Mouse (Mus musculus) frontal cortex, postnatal 14 days (tissue): ENCODE data around the gene Fgfr2.

Experiments
- DNase-seq, 2 experiments: peaks; one replicate each; pipeline ENCODE4 v3.0.0; 2022; ENCODE audit warnings: low spot score in 2 of 2

The Fgfr2 gene

DNA sequence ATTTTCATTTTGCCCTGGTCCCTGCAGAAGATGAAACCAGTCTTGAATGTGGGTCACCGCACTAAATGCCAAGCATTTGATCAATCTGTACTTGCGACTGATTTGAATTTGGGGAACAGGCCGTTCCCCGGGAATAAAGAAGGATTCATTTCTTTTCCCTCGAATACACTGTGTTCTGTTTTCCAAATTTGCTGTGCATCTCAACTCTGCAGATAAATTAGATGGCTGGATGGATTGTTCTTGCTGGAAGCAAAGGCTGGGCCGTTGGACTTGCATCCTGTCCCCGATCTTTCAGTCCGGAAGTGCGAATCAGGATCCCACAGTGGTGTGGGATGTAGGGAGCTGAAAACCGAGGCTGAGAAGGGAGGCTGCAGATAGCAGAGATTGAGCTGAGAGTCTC, 2169.8 kb downstream of the Fgfr2 start:
- DNase-seq = no peak

DNA sequence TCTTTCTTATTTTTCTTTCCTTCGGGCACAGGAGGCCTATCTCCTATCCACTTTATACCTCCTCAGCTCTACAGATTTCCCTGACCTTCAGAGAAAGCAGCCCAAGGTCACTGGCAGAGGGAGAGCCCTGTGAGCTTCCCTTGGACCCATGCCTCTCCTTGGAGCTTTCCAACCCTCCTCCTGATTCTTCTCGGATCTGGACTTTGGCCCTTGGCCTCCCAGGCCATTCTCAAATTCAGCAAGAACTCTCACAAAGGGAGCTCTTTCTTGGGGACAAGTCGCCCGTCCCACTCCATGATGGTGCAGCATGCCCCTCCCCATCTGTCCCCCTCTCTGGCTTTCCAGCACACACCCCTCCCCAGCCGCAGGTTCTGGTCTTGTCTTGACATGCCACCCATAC, 2172.1 kb downstream of the Fgfr2 start:
- DNase-seq = no peak

DNA sequence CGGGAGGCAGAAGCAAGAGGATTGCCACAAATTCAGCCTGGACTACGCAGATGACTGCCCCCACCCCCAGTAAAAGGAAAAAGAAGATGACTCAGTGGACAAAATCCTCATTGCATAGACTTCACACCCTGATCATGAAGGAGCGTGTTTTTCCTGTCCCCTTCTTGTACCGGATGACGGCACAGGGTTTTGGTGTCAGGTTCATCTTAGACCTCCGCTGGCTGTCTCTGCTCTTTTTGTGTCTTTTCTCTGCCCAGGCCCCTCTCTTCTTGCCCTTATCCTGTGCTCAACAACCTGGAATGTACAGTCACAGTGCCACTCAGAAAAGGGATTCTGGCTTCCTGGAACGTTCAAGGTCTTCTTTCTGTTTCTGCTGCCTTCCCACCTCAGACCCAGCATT, 2172.7 kb downstream of the Fgfr2 start:
- no peak for DNase-seq

DNA sequence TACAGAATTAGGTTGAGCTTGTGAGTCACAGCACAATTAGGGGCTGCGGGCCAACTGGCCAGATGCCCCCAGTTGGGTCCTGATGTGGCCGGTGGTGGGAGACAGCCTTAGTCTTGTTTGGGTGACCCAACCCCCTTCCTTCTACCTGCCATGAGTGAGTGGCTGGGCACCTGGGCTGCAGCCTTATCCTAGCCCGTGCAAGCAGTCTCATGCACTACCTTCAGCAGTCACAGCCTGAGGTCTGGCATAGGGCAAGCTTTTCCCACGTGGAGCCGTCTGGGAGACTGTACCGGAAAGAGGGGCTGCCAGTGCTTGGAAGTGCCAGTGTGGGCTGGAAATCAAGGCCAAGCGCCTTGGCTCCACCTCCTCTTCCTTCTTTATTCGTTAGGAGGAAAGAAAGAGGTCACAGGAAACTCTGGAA, 2173.8 kb downstream of the Fgfr2 start:
- DNase-seq = peak in 1 of 2 experiments; percentile 53

DNA sequence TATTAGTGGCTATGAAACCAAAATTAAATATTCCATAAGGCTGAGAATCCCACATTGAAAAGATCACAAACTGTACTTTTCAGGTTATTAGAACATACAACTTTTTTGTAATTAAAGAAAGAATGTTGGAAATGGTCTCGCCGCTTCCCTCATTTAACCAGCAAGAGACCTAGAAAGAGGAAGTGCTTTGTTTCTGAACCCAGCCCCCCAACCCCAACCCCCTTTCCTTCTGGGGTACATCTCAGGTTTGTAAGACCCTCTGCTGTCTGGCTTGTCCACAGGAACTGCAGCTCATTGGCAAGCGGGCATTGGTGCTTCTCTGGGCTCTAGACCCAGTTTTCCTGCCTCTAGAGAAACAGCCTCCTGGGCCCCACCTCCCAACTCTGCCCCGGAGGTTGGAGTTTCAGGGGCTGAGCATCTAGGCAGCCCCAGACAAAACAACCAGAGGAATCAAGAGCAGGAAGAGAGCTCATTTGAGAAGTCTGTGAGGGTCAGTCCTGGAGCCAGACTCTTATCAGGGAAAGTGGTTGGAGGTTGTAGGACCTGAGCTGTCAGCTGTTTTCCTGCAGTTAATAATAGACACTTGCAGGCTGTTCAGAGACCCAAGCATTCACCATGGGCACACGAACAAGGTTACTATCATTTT, 2174.5 kb downstream of the Fgfr2 start:
- no peak for DNase-seq

DNA sequence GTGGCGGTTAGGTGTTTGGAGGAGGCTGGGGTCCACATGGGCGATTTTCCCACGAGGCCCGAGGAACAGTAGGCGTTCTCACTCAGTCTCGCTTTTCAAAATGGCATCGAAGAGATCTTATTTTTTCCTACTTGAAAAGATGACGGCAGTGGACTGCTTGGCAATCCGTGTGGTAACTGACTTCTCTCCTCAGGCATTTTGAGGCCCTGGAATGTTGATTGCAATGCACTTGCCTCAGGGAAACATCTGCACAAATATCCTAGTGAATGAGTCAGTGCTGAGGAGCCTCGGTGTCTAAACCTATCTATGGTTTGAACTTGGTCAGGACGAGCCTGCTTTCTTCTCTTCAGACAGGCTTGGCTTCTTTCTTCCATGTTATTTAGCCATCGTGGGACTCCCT, 2176.8 kb downstream of the Fgfr2 start:
- DNase-seq = no peak

DNA sequence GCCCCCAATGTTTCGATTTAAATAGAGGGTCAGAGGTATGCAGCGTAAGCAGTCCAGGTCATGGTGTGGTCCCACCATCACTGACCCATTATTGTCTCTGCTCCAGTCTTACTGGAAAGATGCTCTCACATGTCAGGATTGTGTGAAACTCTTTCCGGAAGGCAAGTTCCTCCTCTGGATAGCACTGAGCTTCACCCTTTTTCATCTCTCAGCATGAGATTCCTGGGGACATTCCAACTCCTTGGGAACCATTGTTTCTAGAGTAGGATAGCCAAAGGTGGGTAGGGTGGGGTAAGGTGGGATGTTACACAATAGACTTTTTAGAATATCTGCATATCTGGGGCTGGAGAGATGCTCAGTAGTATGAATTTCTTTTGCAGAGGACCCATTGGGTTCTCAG, 2177.4 kb downstream of the Fgfr2 start:
- DNase-seq = no peak

DNA sequence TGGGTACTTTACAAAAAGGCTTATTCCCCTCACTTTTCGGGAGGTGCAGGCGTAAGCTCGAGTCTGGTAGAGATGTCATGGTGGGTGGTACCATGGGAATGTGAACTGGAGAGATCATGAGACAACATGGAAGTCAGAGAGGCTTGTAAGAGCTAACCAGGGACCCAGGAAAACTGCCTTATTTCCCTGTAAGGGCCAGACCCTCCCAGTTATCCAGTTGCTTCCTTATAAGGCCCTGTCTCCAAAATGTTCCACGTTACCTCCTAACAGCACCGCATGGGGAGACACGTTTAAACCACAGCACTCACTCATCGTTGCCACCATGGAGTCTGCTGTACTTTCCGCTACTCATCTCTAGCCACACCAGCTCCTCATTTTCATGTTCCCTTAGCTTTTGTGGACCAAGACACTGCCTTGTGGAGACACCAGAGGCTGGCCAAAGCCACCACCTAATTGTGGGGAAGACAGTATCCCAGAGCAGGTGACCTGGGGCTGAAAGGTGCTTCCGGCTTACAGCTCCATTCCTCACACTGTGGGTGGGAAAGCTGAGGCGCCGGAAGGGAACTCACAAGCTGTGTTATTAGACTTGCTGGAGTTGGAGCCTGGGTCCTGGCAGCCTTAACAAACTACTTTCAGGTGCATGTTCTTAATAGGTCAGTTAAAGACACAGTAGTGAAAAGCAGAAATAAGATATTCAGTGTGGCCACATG, 2178.2 kb downstream of the Fgfr2 start:
- no peak for DNase-seq

DNA sequence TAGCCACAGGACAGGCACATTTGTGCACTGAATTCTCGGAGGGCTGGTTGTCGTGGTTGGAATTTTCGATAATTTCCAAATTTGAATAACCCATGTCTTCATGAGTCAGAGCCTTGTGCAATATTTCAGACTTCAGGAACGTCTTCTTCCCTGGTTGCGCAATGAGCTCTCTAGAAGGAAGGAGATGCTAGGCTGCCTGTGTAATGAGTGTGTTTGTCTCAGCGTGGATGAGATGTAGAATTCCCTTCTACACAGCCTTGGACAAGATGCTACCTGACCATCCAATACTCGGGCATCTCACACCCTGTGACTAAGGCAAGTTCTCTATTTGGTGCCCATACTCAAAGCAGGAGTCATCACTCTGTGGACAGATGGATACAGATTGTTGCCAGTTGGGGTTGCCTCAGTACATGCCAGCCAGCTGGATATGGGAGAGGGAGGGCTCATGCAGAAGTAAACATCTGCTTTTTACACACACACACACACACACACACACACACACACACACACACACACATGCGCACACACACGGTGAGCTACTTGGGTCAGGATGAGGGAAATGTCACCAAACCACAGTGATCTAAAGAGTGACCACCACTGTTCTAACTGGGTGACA, 2179.8 kb downstream of the Fgfr2 start:
- no peak for DNase-seq

DNA sequence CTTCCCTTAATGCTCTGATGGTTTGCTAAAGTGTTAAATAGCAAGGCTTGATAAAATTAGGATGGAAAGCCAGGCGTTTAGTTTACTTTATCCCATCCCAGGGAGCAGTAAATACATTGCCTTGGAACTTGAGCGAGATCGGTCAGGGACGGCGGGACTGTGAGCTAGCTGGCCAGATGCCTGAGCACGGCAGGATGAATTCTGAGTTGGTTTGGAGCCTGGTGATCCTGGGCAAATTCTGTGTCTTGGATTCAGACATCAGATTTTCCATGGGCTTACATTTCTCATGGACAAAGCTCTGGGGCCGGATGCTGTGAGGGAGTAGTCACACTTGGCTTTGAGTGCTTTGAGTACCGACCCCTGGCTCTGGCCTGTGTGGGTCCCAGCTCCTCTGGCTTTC, 2182.4 kb downstream of the Fgfr2 start:
- DNase-seq = no peak

DNA sequence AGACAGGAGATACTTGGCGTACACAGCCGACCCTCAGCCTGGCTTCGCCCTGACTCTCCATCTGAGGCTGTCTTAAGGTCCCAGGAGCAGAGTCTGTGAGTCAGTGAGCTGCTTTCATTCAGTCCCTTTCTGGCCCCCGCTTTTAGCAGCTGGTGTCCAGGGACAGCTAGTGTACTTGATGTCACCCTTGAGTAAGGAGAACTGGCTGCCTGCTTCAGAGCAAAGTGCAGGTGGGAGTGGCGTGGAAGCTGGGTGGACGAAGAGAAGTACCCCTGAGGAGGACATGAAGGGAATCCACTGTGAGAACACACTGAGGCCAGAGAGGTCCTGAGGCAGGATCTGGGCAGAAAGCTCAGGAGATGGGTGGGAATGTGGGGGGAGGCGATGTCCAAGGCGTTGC, 2184.3 kb downstream of the Fgfr2 start:
- DNase-seq = no peak

DNA sequence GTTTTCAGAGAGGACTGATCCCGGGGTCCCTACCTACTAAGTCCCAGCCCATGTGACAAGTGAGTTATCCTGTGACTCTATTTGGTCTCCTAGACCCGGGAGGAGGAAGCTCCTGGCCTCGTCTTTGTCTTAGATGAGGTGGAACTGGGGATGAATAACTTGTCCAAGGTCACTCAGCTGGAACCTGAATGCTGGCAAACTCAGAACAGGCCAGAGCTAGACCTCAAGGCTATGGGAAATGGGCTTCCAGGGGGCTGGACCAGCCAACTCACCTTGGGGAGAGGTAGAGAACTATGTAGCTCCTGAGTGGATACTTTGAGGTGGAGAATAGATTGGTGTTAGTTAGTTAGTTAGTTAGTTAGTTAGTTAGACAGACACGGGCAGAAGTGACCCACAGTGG, 2185.1 kb downstream of the Fgfr2 start:
- DNase-seq = no peak

DNA sequence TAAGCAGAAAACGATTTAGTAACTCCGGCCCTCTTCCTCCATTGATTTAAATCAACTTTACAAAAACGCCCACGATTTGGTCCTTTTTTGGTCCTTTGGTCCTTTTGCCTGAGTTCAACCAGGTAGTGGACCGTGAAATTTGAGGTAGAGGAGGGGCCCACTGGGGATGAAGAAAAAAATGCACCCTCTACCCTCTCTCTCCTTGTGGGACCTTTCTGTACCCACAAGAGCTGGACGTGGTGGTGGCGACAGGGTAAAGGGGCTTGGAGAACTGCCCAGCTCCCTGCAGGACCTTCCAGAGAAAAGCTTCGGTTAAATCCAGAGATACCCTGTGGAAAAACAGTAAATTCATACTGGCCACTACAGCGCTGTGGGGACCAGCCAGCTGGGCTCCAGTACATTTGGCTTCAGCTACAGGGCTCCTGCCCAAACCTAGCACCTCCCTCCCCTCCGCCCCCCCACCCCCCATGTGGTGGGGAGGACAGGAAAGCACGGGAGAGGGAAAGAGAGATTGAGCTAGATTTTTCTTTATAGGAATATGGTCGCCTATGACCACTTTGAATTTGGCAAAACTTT, 2185.8 kb downstream of the Fgfr2 start:
- DNase-seq = no peak

DNA sequence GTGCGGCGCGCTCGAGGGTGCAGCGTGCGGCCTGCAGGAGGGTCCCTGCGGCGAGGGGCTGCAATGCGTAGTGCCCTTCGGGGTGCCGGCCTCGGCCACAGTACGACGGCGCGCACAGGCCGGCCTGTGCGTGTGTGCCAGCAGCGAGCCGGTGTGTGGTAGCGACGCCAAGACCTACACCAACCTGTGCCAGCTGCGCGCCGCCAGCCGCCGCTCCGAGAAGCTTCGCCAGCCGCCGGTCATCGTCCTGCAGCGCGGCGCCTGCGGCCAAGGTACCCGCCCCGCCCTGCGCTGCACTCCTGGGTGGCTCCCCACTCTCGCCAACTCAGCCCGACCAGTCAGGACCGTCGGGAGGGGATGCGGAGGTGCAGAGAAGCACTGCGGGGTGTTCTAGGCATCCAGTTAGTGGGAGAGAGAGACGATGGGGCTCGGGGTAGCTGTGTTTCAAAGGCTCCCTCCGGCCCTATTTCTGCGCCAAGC, 2186.6 kb downstream of the Fgfr2 start:
- no peak for DNase-seq

DNA sequence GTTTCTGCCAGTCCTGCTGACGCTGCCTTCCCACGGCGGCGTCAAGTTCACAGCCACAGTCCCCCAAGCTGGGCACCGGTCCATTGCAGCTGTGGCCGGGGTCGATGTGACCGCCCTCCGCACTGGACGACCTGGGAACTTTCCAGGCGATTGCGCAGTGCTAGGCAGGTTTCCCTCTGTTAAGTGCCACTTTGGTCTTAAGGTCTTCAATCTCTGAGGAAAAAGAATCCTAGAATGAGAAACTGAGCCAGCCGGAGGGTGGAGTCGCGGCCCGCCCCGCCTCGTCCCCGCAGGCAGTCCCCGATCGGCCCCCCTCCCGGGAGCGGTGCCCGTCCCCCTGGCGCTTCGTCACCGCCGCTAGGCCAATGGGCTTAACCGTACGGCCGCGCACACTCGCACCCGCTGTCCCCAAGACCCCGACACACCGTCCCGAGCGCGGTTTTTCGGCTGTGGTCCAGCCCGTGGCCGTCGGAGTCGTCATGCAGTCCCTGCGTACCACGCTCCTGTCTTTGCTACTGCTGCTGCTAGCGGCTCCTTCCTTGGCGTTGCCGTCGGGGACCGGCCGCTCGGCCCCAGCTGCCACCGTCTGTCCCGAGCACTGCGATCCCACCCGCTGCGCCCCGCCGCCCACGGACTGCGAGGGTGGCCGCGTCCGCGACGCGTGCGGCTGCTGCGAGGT, 2187.2 kb downstream of the Fgfr2 start, which contains the start of gene Htra1:
Gene Htra1, plus strand, starts transcription at position 319 of the 679 bp plus-strand sequence.
- peak; percentile 62 to 69 for DNase-seq

DNA sequence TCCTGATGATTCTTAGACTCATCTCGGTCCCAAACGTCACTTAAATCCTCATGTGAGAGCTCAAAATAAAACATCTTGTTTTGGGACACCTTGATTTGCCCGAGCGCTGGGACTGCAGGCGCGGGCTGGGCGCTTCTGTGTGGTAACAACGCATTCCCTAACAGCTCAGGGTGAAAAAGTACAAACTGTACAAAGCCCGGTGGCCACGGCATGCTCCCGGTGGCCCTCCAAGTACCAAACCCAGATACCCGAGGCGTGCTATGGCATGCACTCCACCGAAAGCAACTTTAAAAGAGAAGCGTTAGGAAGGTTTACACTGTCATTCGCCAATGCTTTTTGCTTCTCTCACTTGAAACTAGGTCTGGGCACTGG, 2187.7 kb downstream of the Fgfr2 start:
- DNase-seq = no peak

DNA sequence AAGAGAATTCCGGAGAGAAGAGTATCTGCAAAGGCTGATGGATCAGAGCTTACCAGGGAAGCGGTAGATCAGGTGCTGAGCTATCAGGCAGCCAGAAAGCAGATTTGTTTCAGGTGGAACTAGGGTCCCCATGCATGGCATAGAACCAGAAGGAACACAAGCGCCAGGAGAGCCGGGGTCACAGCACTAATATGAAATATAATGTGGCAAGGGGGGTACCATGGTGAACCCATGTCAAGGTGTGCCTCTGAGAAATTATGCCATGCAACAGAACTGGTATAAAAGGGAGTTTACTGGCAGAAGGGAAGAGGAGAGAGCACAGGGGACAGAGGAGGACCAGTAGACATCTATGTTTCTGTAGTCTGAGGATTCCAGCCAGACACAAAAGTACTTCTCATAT, 2188.5 kb downstream of the Fgfr2 start:
- no peak for DNase-seq

DNA sequence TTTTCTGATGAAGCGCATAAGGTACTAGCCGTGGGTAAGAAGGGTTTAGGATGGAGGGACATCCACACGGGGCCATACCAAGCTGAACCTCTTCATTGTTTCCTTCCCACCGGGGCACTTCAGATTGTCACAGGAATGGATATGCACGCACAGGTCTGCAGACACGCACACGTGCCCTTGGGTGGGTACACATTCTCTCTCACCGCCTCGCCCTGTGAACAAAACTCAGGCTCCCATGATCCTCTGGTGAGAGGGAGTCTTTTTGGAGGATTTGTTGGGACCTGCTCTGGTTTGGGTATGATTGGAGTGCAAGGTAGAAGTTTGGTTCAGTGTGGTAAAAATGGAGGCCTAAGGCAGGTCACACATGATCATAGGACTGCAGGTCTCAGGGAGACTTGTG, 2190.2 kb downstream of the Fgfr2 start:
- no peak for DNase-seq

DNA sequence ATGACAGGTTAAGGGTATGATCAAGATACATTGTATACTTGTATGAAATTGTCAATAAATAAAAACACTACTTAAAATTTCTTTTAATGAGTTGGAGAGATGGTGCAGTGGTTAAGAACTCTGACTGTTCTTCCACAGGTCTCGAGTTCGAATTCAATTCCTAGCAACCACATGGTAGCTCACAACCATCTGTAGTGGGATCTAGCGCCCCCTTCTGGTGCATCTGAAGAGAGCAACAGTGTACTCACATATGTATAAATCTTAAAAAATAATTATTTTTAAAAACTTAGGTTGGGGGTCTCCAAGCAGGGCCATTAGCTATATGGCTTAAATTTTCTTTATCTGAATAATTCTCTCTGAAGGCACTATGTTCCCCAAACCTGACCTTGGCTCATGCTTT, 2192.7 kb downstream of the Fgfr2 start:
- DNase-seq = no peak

DNA sequence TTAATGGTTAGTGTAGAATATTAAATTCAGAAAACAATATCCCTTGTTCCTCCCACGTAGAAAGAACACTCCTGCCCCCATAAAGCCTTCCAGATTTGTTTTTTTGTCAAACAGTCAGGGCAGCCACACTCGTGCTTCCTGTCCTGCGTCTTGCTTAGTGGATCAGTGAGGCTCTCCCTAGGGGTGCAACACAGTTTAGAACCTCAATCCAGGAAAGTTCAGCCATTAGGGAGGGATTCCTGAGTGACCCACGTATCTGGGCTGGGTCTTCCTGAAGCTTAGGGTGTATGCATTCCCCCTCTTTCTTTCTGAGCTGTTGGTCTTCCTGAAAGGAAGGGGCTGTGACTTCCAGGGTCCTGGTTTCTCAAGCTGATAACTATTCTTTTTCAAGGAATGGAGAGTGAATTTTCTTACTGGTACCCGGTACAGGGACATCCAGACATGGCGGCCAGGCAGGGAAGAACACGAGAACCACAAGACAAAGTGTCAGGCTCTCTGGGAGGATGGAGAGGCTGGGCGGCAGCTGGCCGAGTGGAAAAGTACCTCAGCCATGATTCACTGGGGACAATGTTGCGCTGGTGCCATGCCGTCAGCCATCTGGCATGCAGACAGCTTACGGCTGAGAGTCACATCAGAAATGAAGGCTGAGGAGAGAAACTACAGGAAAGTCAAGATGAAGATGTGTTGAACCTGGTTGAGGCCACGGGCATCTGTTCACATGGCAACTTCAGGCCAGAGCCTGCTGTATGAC, 2200.0 kb downstream of the Fgfr2 start:
- no peak for DNase-seq

DNA sequence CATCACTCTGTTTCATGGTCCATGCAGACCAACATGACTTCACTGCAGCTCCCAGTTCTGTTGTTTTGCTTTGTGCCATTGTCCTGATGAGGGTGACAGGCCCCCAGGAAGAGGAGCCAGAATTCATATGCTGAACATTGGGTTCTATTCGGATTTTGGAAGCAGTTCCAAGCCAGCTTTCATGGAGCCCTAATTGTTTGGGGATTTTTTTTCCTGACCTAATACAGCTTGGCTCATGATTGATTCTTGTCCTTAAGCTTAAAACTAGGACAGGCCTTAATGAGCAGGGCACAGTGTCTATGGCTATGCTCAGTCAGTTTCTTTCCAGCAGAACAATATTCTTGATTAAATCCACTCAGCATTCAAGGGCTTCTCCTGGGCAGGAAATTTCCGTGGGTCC, 2204.9 kb downstream of the Fgfr2 start:
- DNase-seq = no peak
